Mouse (Mus musculus) lung, postnatal 0 days (tissue): ENCODE results near the gene Cnot2. TPM values are rescaled to one million over a fixed set of nuclear protein-coding genes. Genes with fewer than 3 reads are reported as not detected.

ENCODE experiments used
- ATAC-seq: fragments of 200-750 bp; cut with Nextera tagmentation; 2 replicates; pipeline ENCODE4 v1.8.0; 2017; ENCODE audit warnings: moderate library complexity
- DNase-seq: peaks from one replicate; pipeline ENCODE4 v3.0.0-alpha.2; 2016; ENCODE audit warnings: low spot score
- H3K27ac ChIP-seq: fragments of 300-500 bp; sonication (generic); 2 replicates; pipeline ENCODE4 v1.5.1; 2014; ENCODE audit warnings: antibody characterized with exemption, mild to moderate bottlenecking, low read length, mixed read lengths
- H3K27me3 ChIP-seq: fragments of 300-500 bp; sonication (generic); replicated peaks from 2 replicates; pipeline ENCODE4 v1.6.1; 2014; ENCODE audit warnings: low read length, mixed read lengths; ENCODE audit not compliant: insufficient read depth
- H3K36me3 ChIP-seq: fragments of 300-500 bp; sonication (generic); 2 replicates; pipeline ENCODE4 v1.6.1; 2014; ENCODE audit warnings: low read length, mixed read lengths; ENCODE audit not compliant: insufficient read depth
- H3K4me1 ChIP-seq: fragments of 300-500 bp; sonication (generic); 2 replicates; pipeline ENCODE4 v1.6.1; 2014; ENCODE audit warnings: antibody characterized with exemption, low read depth, low read length, mixed read lengths; ENCODE audit not compliant: insufficient read depth
- H3K4me2 ChIP-seq: fragments of 300-500 bp; sonication (generic); replicated peaks from 2 replicates; pipeline ENCODE4 v1.6.1; 2014; ENCODE audit warnings: low read depth, mild to moderate bottlenecking, low read length, moderate library complexity, mixed read lengths
- H3K4me3 ChIP-seq: fragments of 300-500 bp; sonication (generic); 2 replicates; pipeline ENCODE4 v1.5.1; 2014; ENCODE audit warnings: low read depth, low read length
- H3K9ac ChIP-seq: fragments of 300-500 bp; sonication (generic); replicated peaks from 2 replicates; pipeline ENCODE4 v1.6.1; 2014; ENCODE audit warnings: low read depth, mild to moderate bottlenecking
- H3K9me3 ChIP-seq: fragments of 300-500 bp; sonication (generic); 2 replicates; pipeline ENCODE4 v1.6.1; 2016; ENCODE audit warnings: low read length, mixed read lengths
- CTCF ChIP-seq: IDR thresholded peaks from 2 replicates; pipeline ENCODE4 v1.5.1; 2016; ENCODE audit warnings: antibody characterized with exemption, mild to moderate bottlenecking
- EP300 ChIP-seq: IDR thresholded peaks from 2 replicates; pipeline ENCODE4 v1.6.1; 2016; ENCODE audit warnings: antibody characterized with exemption, mild to moderate bottlenecking, control low read depth
- WGBS: fragments of 180-500 bp; shearing (Covaris S2); extraction: QIAGEN DNeasy Blood & Tissue Kit; methylation state at CpG from one replicate; pipeline ENCODE4 v1.1.7; 2014; 5-methylcytosine and 5-hydroxymethylcytosine counted together
- polyA plus RNA-seq: library from polyadenylated mRNA; unstranded; fragments of >200 nt; fragmentation: Nextera tagmentation; extraction: Ambion mirVana; gene quantifications from 2 replicates; pipeline ENCODE4 v1.2.1, GENCODE M21; 2015

The Cnot2 gene
- polyA plus RNA-seq, 1 experiment from 2014 or later = 47.3 TPM

- WGBS = 33% methylated on average over 4 of the region's 4 CpGs
- no peaks in the 10 kb centered on the region for H3K27me3 ChIP-seq
- no peak overlapping the region for H3K9ac ChIP-seq
- no peak overlapping the region for H3K4me2 ChIP-seq
- H3K27ac ChIP-seq = no peak overlapping the region
- no peaks in the 10 kb centered on the region for H3K4me1 ChIP-seq
- no peaks in the 10 kb centered on the region for H3K9me3 ChIP-seq
- DNase-seq = no peak
- ATAC-seq = no peak
- TF ChIP-seq CTCF (no peak), EP300 (no peak)
- H3K36me3 ChIP-seq = 0 out of 2 replicates have a peak, but pooled peaks cover 3% of the 10 kb centered on the region
- no peak overlapping the region for H3K4me3 ChIP-seq
Observed at GRCm38 (mm10) chr10:116547958-116548357, 33.4 kb downstream of the Cnot2 start.

GRCm38 (mm10) chr10:116546177-116546576, 35.1 kb downstream of the Cnot2 start:
- no peak for TF ChIP-seq CTCF
- Histone ChIP-seq H3K9me3 (no peaks in the 10 kb centered on the region), H3K36me3 (0 out of 2 replicates have a peak, but pooled peaks cover 3% of the 10 kb centered on the region), H3K4me1 (no peaks in the 10 kb centered on the region), H3K27ac (no peak overlapping the region), H3K4me2 (no peak overlapping the region), H3K9ac (no peak overlapping the region), H3K27me3 (no peaks in the 10 kb centered on the region), H3K4me3 (no peak overlapping the region)
- ATAC-seq (no peak), DNase-seq (no peak)
- 92% methylated on average over 3 of the region's 3 CpGs for WGBS

DNA sequence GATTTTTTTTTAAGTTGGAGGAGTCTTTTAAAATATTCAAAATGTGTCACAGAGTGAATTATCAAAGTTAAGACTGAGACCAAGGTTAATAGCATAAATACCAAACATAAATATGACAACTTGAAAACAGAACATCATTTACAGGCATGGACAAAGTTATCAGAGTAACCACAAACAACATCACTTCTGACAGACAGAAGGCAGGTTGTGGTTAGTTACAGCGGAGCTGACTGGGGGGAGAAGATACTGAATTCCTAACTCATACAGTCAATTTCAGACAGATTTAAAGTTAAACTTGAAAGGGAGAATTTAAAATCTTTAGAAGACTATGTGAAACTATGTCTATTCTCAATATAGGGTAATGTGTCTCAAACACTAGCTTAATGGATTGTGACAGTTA, 38.2 kb downstream of the Cnot2 start:
- H3K4me2 ChIP-seq = no peak overlapping the region
- no peak overlapping the region for H3K9ac ChIP-seq
- no peaks in the 10 kb centered on the region for H3K27me3 ChIP-seq
- no peaks in the 10 kb centered on the region; the same call in none of the 2 replicates for H3K4me1 ChIP-seq
- 0 out of 2 replicates have a peak, but pooled peaks cover 3% of the 10 kb centered on the region for H3K36me3 ChIP-seq
- H3K27ac ChIP-seq = no peak overlapping the region
- no peak for DNase-seq
- 96% methylated on average over 1 of the region's 1 CpGs for WGBS
- no peak overlapping the region for H3K4me3 ChIP-seq
- no peak for ATAC-seq
- H3K9me3 ChIP-seq = no peaks in the 10 kb centered on the region
- TF ChIP-seq EP300 (no peak), CTCF (no peak)

- H3K9me3 ChIP-seq = no peaks in the 10 kb centered on the region
- H3K27ac ChIP-seq = no peak overlapping the region
- 90% methylated on average over 5 of the region's 5 CpGs for WGBS
- no peak overlapping the region for H3K4me3 ChIP-seq
- H3K4me1 ChIP-seq = no peaks in the 10 kb centered on the region; the same call in none of the 2 replicates
- no peak for DNase-seq
- H3K36me3 ChIP-seq = no peaks in the 10 kb centered on the region
- no peak overlapping the region for H3K4me2 ChIP-seq
- TF ChIP-seq CTCF (no peak), EP300 (no peak)
- no peak overlapping the region for H3K9ac ChIP-seq
- no peaks in the 10 kb centered on the region for H3K27me3 ChIP-seq
- ATAC-seq = no peak
Observed at GRCm38 (mm10) chr10:116540750-116541149, 40.6 kb downstream of the Cnot2 start.

DNA sequence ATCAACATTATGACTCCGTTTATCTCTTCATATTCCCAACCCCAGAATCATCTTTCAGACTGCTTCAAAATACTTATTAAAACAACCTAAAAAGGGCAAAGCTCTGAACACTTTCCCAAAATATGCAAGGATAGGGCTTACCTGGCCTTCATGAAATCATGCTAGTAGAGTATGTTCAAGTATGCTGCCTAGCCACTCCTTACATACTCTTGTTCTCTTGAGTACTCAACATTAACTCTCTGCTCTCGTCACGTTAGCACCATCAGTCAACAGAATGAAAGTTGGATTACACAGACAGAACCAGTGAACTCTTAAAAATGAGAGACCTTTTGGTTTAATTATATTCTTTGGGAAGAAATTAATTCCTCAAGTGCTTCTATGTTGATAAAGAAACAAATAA, 43.8 kb downstream of the Cnot2 start:
- TF ChIP-seq CTCF (no peak), EP300 (peak; percentile 95)
- 67% methylated on average over 3 of the region's 3 CpGs for WGBS
- Histone ChIP-seq H3K9me3 (no peaks in the 10 kb centered on the region), H3K9ac (no peak overlapping the region), H3K27ac (peak overlapping the region; percentile 86), H3K4me3 (no peak overlapping the region), H3K4me2 (no peak overlapping the region), H3K36me3 (no peaks in the 10 kb centered on the region), H3K27me3 (no peaks in the 10 kb centered on the region), H3K4me1 (no peaks in the 10 kb centered on the region; the same call in none of the 2 replicates)
- peak; percentile 95 for ATAC-seq
- DNase-seq = peak; percentile 86

DNA sequence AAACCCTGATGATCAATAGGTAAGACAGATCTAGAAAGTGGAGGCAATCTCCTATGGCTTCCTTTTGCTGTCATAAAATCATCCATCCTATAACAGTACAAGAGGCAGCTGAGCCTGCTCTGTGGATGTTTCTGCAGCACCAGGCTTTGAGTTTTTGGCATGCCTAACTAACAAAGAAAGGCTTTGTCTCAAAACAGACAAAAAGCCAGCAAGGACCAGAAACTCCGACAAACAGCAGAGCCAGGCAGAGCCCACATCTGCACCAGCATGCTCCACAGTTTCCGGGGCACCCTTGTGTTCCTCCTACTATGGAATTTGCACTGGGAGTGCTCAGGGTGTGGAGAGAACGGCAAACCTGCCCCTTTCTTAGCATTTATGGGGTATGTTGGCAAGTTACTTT, 47.0 kb downstream of the Cnot2 start:
- H3K4me2 ChIP-seq = no peak overlapping the region
- WGBS = 54% methylated on average over 3 of the region's 3 CpGs
- H3K9me3 ChIP-seq = no peaks in the 10 kb centered on the region
- peak overlapping the region; percentile 40; the same call in 1 of the 2 replicates for H3K27ac ChIP-seq
- no peak for ATAC-seq
- TF ChIP-seq EP300 (no peak), CTCF (no peak)
- no peaks in the 10 kb centered on the region for H3K36me3 ChIP-seq
- no peak for DNase-seq
- no peaks in the 10 kb centered on the region; the same call in 1 of the 2 replicates for H3K4me1 ChIP-seq
- H3K9ac ChIP-seq = no peak overlapping the region
- H3K4me3 ChIP-seq = no peak overlapping the region
- H3K27me3 ChIP-seq = no peaks in the 10 kb centered on the region

GRCm38 (mm10) chr10:116532561-116532960, 48.8 kb downstream of the Cnot2 start:
- WGBS = 64% methylated on average over 3 of the region's 3 CpGs
- TF ChIP-seq EP300 = no peak
- no peak for TF ChIP-seq CTCF
- Histone ChIP-seq H3K4me2 (no peak overlapping the region), H3K9ac (no peak overlapping the region), H3K4me3 (no peak overlapping the region), H3K36me3 (no peaks in the 10 kb centered on the region), H3K4me1 (no peaks in the 10 kb centered on the region), H3K9me3 (no peaks in the 10 kb centered on the region), H3K27me3 (no peaks in the 10 kb centered on the region), H3K27ac (no peak overlapping the region)
- DNase-seq (peak; percentile 30), ATAC-seq (no peak)
